Mouse (Mus musculus): ENCODE data around the gene Olfr692. TPM values are rescaled to one million over a fixed set of nuclear protein-coding genes. Genes with fewer than 3 reads are reported as not detected.
"Not testable (repeated sequence)": the region's sequence is repeated elsewhere in the genome, so short reads cannot be mapped to it uniquely, and the experiment has no call there.

Gene Olfr692
- polyA plus RNA-seq, 1 experiment from 2014 or later: not detected

GRCm38 (mm10) chr7:105411874-105412632, 44.0 kb downstream of the Olfr692 start:
- not testable (repeated sequence) for H3K27ac ChIP-seq (replicated peaks); H3K4me3 ChIP-seq; H3K9ac ChIP-seq; H3K9me3 ChIP-seq; H3K27me3 ChIP-seq; ATAC-seq (ENCODE audit: low read depth); H3K36me3 ChIP-seq; H3K4me1 ChIP-seq (replicated peaks); H3K4me2 ChIP-seq
- WGBS: 60% methylated on average over 8 of the region's 8 CpGs

- H3K4me2 ChIP-seq: no peak overlapping the region
- no peaks in the 10 kb centered on the region for H3K36me3 ChIP-seq
- H3K4me1 ChIP-seq (replicated peaks): no peaks in the 10 kb centered on the region
- WGBS: 68% methylated on average over 6 of the region's 6 CpGs
- no peak overlapping the region for H3K27ac ChIP-seq (replicated peaks)
- H3K9ac ChIP-seq: peak overlapping the region; percentile 41; the same call in 1 of the 2 replicates
- H3K27me3 ChIP-seq: no peaks in the 10 kb centered on the region
- no peak for ATAC-seq (ENCODE audit: low read depth)
- no peaks in the 10 kb centered on the region for H3K9me3 ChIP-seq
- H3K4me3 ChIP-seq: no peak overlapping the region
Measured at GRCm38 (mm10) chr7:105414385-105414784, 46.4 kb downstream of the Olfr692 start.

GRCm38 (mm10) chr7:105416529-105416928, 48.5 kb downstream of the Olfr692 start:
- Histone ChIP-seq H3K36me3 (no peaks in the 10 kb centered on the region), H3K4me3 (no peak overlapping the region), H3K9ac (no peak overlapping the region), H3K4me2 (no peak overlapping the region), H3K9me3 (no peaks in the 10 kb centered on the region), H3K27me3 (no peaks in the 10 kb centered on the region), H3K4me1 (replicated peaks) (no peaks in the 10 kb centered on the region), H3K27ac (replicated peaks) (no peak overlapping the region)
- no peak for ATAC-seq (ENCODE audit: low read depth)
- WGBS: 91% methylated on average over 7 of the region's 7 CpGs

- no peaks in the 10 kb centered on the region for H3K36me3 ChIP-seq
- H3K9ac ChIP-seq: no peak overlapping the region
- no peak overlapping the region for H3K4me3 ChIP-seq
- no peak overlapping the region for H3K27ac ChIP-seq (replicated peaks)
- no peak overlapping the region for H3K4me2 ChIP-seq
- no peaks in the 10 kb centered on the region for H3K9me3 ChIP-seq
- H3K27me3 ChIP-seq: no peaks in the 10 kb centered on the region
- ATAC-seq (ENCODE audit: low read depth): no peak
- no peaks in the 10 kb centered on the region for H3K4me1 ChIP-seq (replicated peaks)
- 81% methylated on average over 5 of the region's 5 CpGs for WGBS
Measured at GRCm38 (mm10) chr7:105418106-105418505, 50.1 kb downstream of the Olfr692 start.

Other genes starting within 250 kb of the Olfr692 start
- not detected in 2 replicates for gene Olfr683, start 221.2 kb upstream of the Olfr692 start, polyA plus RNA-seq (2015; fragmentation: Nextera tagmentation; extraction: Ambion mirVana)
- not detected in 2 replicates for gene Olfr684, start 204.6 kb upstream of the Olfr692 start, polyA plus RNA-seq (2015; fragmentation: Nextera tagmentation; extraction: Ambion mirVana)
- gene Olfr685, start 182.2 kb upstream of the Olfr692 start, polyA plus RNA-seq (2015; fragmentation: Nextera tagmentation; extraction: Ambion mirVana): not detected in 2 replicates
- not detected in 2 replicates for gene Olfr686, start 160.7 kb upstream of the Olfr692 start, polyA plus RNA-seq (2015; fragmentation: Nextera tagmentation; extraction: Ambion mirVana)
- gene Olfr688, start 80.1 kb upstream of the Olfr692 start, polyA plus RNA-seq (2015; fragmentation: Nextera tagmentation; extraction: Ambion mirVana): not detected in 2 replicates
- gene Olfr689, start 57.1 kb upstream of the Olfr692 start, polyA plus RNA-seq (2015; fragmentation: Nextera tagmentation; extraction: Ambion mirVana): 0.06 TPM in 1 of 2 replicates, not detected in the other
- not detected in 2 replicates for gene Olfr690, start 34.1 kb upstream of the Olfr692 start, polyA plus RNA-seq (2015; fragmentation: Nextera tagmentation; extraction: Ambion mirVana)
- 0.29 TPM in 1 of 2 replicates, not detected in the other for gene Olfr691, start 26.0 kb upstream of the Olfr692 start, polyA plus RNA-seq (2015; fragmentation: Nextera tagmentation; extraction: Ambion mirVana)
- gene Gm5901, start 6.8 kb downstream of the Olfr692 start, polyA plus RNA-seq (2015; fragmentation: Nextera tagmentation; extraction: Ambion mirVana): not detected in 2 replicates
- gene Fam160a2, start 31.8 kb downstream of the Olfr692 start, polyA plus RNA-seq (2015; fragmentation: Nextera tagmentation; extraction: Ambion mirVana): 36.7 and 43.2 TPM in 2 replicates
- 0.20 TPM in 1 of 2 replicates, not detected in the other for gene Cnga4, start 36.3 kb downstream of the Olfr692 start, polyA plus RNA-seq (2015; fragmentation: Nextera tagmentation; extraction: Ambion mirVana)
- 2.1 and 2.5 TPM in 2 replicates for gene Cckbr, start 57.5 kb downstream of the Olfr692 start, polyA plus RNA-seq (2015; fragmentation: Nextera tagmentation; extraction: Ambion mirVana)
- gene Cavin3, start 114.1 kb downstream of the Olfr692 start, polyA plus RNA-seq (2015; fragmentation: Nextera tagmentation; extraction: Ambion mirVana): 30.8 and 31.6 TPM in 2 replicates
- gene Smpd1, start 186.1 kb downstream of the Olfr692 start, polyA plus RNA-seq (2015; fragmentation: Nextera tagmentation; extraction: Ambion mirVana): 62.0 and 71.4 TPM in 2 replicates
- 206 and 248 TPM in 2 replicates for gene Apbb1, start 213.4 kb downstream of the Olfr692 start, polyA plus RNA-seq (2015; fragmentation: Nextera tagmentation; extraction: Ambion mirVana)
- 0.21 and 0.26 TPM in 2 replicates for gene Hpx, start 231.9 kb downstream of the Olfr692 start, polyA plus RNA-seq (2015; fragmentation: Nextera tagmentation; extraction: Ambion mirVana)

All from neural tube, embryonic 13.5 days (tissue).